Mouse (Mus musculus) heart, postnatal 25 days (tissue): ENCODE data around the gene A730061H03Rik. TPM values are rescaled to one million over a fixed set of nuclear protein-coding genes. Genes with fewer than 3 reads are reported as not detected.

ENCODE experiments used
- DNase-seq: peaks from one replicate; pipeline ENCODE4 v3.0.0; 2022; ENCODE audit warnings: low spot score
- intact Hi-C: fragments of 180-260 bp; cut with DNase I; formaldehyde crosslinking; loops from one replicate; pipeline ENCODE4 v1.15.1; 2025
- total RNA-seq, 2 experiments: library from RNA; stranded (reverse); gene quantifications; 2 replicates each; pipeline ENCODE4 v1.2.3; 2021

A730061H03Rik gene
- under 1 TPM in 1 of 2 experiments, not detected in 1; 0.83 TPM for total RNA-seq

GRCm38 (mm10) chr14:55560202-55561073 is at the start of gene A730061H03Rik:
Gene A730061H03Rik, minus strand, starts transcription at chr14:55560406.
- intact Hi-C loops = loop anchor here (5.0 kb wide), 1 partner anchor 42 kb away; the partner anchor contains the start of gene Irf9
- peak; percentile 97 for DNase-seq

- intact Hi-C loops = no loop called here
- no peak for DNase-seq
Observed at GRCm38 (mm10) chr14:55608339-55608738, 48.1 kb upstream of the A730061H03Rik start.

- intact Hi-C loops = no loop called here
- no peak for DNase-seq
Observed at GRCm38 (mm10) chr14:55605743-55606459, 45.7 kb upstream of the A730061H03Rik start.

GRCm38 (mm10) chr14:55604823-55605222 is 44.6 kb upstream of the A730061H03Rik start:
- DNase-seq = no peak
- intact Hi-C loops = loop anchor here (5.0 kb wide), 2 partner anchors 43 to 108 kb away; partner anchors contain the start of genes A730061H03Rik and Dcaf11

- intact Hi-C loops = loop anchor here (1.0 to 5.0 kb wide), 3 partner anchors 12 to 107 kb away; partner anchors contain the start of genes A730061H03Rik and Dcaf11
- peak; percentile 87 for DNase-seq
Observed at GRCm38 (mm10) chr14:55603633-55604576, 43.7 kb upstream of the A730061H03Rik start.

GRCm38 (mm10) chr14:55603271-55603632 is 43.0 kb upstream of the A730061H03Rik start, which contains the start of gene Irf9:
Gene Irf9, plus strand, starts transcription at chr14:55603571.
- intact Hi-C loops = loop anchor here (1.0 to 5.0 kb wide), 3 partner anchors 11 to 106 kb away; partner anchors contain the start of genes A730061H03Rik and Dcaf11
- no peak for DNase-seq

GRCm38 (mm10) chr14:55598521-55599390 is 38.5 kb upstream of the A730061H03Rik start:
- intact Hi-C loops = no loop called here
- no peak for DNase-seq

GRCm38 (mm10) chr14:55596036-55596690 is 36.0 kb upstream of the A730061H03Rik start:
- no peak for DNase-seq
- intact Hi-C loops = no loop called here

GRCm38 (mm10) chr14:55592226-55592625 is 32.0 kb upstream of the A730061H03Rik start:
- intact Hi-C loops = loop anchor here (1.0 kb wide), 1 partner anchor 11 kb away; the partner anchor contains the start of gene Irf9

GRCm38 (mm10) chr14:55591331-55591891 is 31.2 kb upstream of the A730061H03Rik start, which contains the start of gene Rnf31:
Gene Rnf31, plus strand, starts transcription at chr14:55591708.
- intact Hi-C loops = loop anchor here (2.0 kb wide), 1 partner anchor 29 kb away; no protein-coding TSS in a partner anchor
- DNase-seq = peak; percentile 95

More at GRCm38 (mm10) chr14:55592226-55592625, 32.0 kb upstream of the A730061H03Rik start:
- DNase-seq = no peak

GRCm38 (mm10) chr14:55590748-55591330 is 30.6 kb upstream of the A730061H03Rik start, which contains the start of gene Psme2:
Gene Psme2, minus strand, starts transcription at chr14:55591113.
- intact Hi-C loops = loop anchor here (2.0 kb wide), 1 partner anchor 28 kb away; no protein-coding TSS in a partner anchor

GRCm38 (mm10) chr14:55589771-55590448 is 29.7 kb upstream of the A730061H03Rik start:
- intact Hi-C loops = loop anchor here (2.0 kb wide), 1 partner anchor 27 kb away; no protein-coding TSS in a partner anchor
- DNase-seq = no peak

More at GRCm38 (mm10) chr14:55590748-55591330, 30.6 kb upstream of the A730061H03Rik start, which contains the start of gene Psme2:
- DNase-seq = peak; percentile 96

GRCm38 (mm10) chr14:55589271-55589670 is 29.1 kb upstream of the A730061H03Rik start:
- intact Hi-C loops = no loop called here
- no peak for DNase-seq

GRCm38 (mm10) chr14:55586149-55586548 is 25.9 kb upstream of the A730061H03Rik start:
- DNase-seq = no peak

GRCm38 (mm10) chr14:55585566-55585960 is 25.4 kb upstream of the A730061H03Rik start:
- DNase-seq = no peak
- intact Hi-C loops = no loop called here

More at GRCm38 (mm10) chr14:55586149-55586548, 25.9 kb upstream of the A730061H03Rik start:
- intact Hi-C loops = no loop called here
